Mouse (Mus musculus): ENCODE measurements around the gene U90926. TPM values are rescaled to one million over a fixed set of nuclear protein-coding genes. Genes with fewer than 3 reads are reported as not detected.

The U90926 gene
- polyA plus RNA-seq (2012), result not detected in 2 replicates

DNA sequence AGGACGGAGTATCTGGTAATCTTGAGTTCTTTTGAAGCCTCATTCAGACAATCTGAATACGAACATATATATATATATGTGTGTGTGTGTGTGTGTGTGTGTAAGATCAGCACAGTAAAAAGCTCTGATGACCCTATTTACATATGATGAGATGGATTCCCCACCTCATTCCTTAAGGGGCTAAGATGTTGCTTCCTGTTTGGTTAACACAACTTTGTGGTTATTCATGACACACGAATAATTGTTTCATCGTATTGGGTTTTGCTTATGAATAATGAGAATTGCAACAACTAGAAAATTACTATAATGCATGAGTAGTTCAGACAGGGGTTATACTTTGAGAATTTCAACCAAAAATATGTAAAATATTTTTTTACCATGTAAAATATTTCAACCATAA lies at the start of gene U90926:
TSS of gene U90926 (minus strand) at position 101 of the 400 bp plus-strand sequence.
- Histone ChIP-seq H3K4me3 (replicated peaks) (no peak within 1 kb of the TSS), H3K9me3 (ENCODE audit: control insufficient read depth, low read length) (no peaks in the 10 kb centered on the region), H3K4me1 (ENCODE audit: control insufficient read depth) (no peaks in the 10 kb centered on the region), H3K27me3 (ENCODE audit: control insufficient read depth) (peaks cover 4% of the 10 kb centered on the region; the same call in 1 of the 2 replicates), H3K36me3 (ENCODE audit: control insufficient read depth) (no peaks in the 10 kb centered on the region)
- TF ChIP-seq TAL1 (IDR thresholded peaks at IDR 0.05; ENCODE audit: low read length) (no peak), GATA1 (IDR thresholded peaks at IDR 0.05; ENCODE audit: low read length) (no peak)

DNA sequence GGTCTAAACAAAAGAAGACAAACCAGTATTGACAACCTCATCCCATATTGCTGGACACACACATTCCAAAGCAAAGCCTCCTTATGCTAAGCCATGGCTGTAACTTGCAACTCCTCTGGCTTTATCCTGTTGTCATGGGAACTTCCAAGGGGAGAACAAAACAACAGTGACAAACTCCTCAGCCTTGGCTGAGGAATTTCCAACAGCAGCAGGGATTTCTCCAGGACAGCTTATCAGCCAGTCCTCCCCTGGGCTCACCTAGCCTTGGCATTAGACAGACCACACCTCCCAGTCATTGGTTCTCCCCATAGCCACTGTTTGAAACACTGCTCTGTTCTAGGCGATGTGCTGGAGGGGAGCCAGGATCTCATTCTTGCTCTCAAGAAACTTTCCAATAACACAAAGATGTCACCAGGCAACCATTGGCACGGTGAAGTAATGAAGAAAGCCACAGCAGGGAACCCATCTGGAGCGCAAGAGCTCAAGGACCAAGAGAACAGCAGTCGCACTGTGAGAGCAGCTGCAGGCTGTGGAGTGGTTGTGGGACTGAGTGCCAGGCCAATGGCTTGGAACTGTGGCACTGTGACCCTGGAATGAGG lies 48.7 kb upstream of the U90926 start:
- Histone ChIP-seq H3K36me3 (ENCODE audit: control insufficient read depth) (no peaks in the 10 kb centered on the region), H3K4me3 (replicated peaks) (no peak overlapping the region), H3K9me3 (ENCODE audit: control insufficient read depth, low read length) (no peaks in the 10 kb centered on the region), H3K4me1 (ENCODE audit: control insufficient read depth) (no peaks in the 10 kb centered on the region), H3K27me3 (ENCODE audit: control insufficient read depth) (peaks cover 4% of the 10 kb centered on the region)
- TF ChIP-seq GATA1 (IDR thresholded peaks at IDR 0.05; ENCODE audit: low read length) (no peak), TAL1 (IDR thresholded peaks at IDR 0.05; ENCODE audit: low read length) (no peak)

DNA sequence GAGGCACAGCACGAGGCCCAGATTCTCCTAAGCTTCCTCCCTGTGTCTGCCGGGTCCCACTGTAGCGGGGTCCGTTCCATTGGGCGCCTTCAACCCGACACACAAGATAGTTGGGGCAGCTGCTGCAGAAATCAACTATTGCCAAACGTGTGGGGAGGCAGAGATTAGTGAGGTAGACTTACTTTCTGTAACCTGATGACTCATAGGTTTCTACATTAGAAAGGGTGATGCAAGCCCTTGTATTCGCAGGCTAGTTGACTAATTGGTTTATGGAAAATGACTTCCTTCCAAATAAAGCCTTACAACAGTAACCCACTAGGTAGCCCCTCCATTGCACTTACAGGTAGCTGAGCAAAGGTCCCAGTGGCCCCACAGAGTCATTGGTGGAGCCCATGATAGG lies 47.4 kb upstream of the U90926 start:
- no peaks in the 10 kb centered on the region for H3K36me3 ChIP-seq (ENCODE audit: control insufficient read depth)
- no peaks in the 10 kb centered on the region for H3K9me3 ChIP-seq (ENCODE audit: control insufficient read depth, low read length)
- no peak for TF ChIP-seq TAL1 (IDR thresholded peaks at IDR 0.05; ENCODE audit: low read length)
- no peak for TF ChIP-seq GATA1 (IDR thresholded peaks at IDR 0.05; ENCODE audit: low read length)
- peaks cover 8% of the 10 kb centered on the region for H3K27me3 ChIP-seq (ENCODE audit: control insufficient read depth)
- H3K4me1 ChIP-seq (ENCODE audit: control insufficient read depth), result no peaks in the 10 kb centered on the region
- H3K4me3 ChIP-seq (replicated peaks), result no peak overlapping the region

DNA sequence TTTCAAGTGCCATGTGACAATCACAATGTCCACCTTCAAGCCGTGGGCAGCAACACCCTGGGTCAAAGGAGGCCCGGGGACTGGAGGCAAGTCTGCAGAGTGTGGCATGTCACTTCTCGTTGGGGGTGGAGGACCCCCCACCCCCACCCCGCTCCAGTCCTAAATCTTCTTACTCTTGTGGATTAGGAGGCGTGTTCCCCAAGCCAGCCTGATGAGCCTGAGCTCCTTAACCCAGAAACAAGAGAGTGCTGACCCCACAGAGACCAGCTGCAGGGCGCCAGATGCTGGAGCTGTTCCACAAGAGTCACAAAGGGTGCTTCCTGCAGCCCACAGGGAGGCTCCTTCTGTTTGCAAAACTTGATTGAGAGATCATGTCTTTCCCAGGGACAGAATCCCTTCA lies 41.0 kb upstream of the U90926 start, which contains the start of gene Ppef2:
TSS of gene Ppef2 (minus strand) at position 61 of the 400 bp plus-strand sequence.
- no peaks in the 10 kb centered on the region for H3K9me3 ChIP-seq (ENCODE audit: control insufficient read depth, low read length)
- TF ChIP-seq GATA1 (IDR thresholded peaks at IDR 0.05; ENCODE audit: low read length) (no peak), TAL1 (IDR thresholded peaks at IDR 0.05; ENCODE audit: low read length) (no peak)
- no peaks in the 10 kb centered on the region for H3K36me3 ChIP-seq (ENCODE audit: control insufficient read depth)
- H3K4me1 ChIP-seq (ENCODE audit: control insufficient read depth), result no peaks in the 10 kb centered on the region
- peaks cover 26% of the 10 kb centered on the region for H3K27me3 ChIP-seq (ENCODE audit: control insufficient read depth)
- H3K4me3 ChIP-seq (replicated peaks), result no peak within 1 kb of the TSS

DNA sequence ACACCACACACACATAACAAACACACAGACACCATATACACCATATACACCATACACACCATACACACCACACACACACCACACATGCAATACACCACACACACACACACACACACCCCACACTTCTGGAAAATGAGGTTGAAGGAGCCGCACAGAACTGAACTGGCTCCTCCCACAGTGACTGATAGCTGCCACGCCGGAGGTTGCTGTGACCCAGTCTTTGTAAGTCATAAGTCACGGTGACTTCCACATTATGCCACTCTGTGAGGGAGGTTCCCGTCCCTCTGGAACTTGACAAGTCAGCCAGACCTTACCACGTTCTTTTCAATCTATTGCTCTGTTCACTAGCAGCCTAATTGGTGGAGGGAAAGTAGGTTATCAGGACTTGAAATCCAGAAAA lies 39.3 kb upstream of the U90926 start:
- TF ChIP-seq TAL1 (IDR thresholded peaks at IDR 0.05; ENCODE audit: low read length) (no peak), GATA1 (IDR thresholded peaks at IDR 0.05; ENCODE audit: low read length) (no peak)
- H3K4me1 ChIP-seq (ENCODE audit: control insufficient read depth), result no peaks in the 10 kb centered on the region
- H3K27me3 ChIP-seq (ENCODE audit: control insufficient read depth), result peaks cover 26% of the 10 kb centered on the region
- peaks cover 3% of the 10 kb centered on the region; the same call in 1 of the 2 replicates for H3K9me3 ChIP-seq (ENCODE audit: control insufficient read depth, low read length)
- no peaks in the 10 kb centered on the region for H3K36me3 ChIP-seq (ENCODE audit: control insufficient read depth)
- no peak overlapping the region for H3K4me3 ChIP-seq (replicated peaks)

DNA sequence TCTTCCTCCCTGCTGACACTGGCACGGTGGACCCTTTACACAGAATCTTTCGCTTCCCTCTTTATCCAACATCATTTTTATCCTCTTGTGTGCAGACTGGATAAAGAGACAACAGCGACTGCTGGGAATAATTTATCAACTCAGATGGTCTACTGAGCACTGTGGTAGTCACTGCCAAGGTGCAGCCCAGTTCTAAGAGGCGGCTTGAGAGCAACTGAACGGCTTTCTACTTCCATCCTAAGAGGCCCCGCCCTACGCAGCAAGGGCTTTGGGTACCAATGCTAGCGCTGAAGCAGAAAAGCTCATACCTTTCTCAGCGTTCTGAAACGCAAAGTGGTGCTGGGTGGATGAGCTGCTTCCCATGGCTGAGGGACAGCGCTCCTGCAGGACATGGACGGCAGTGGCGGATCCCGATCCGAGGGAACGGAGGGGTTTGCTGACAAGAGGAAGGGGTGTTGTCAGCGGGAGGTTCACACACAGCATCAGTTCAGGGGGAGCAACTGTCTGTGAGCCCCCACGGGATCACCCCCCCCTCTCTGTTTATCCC lies 37.7 kb upstream of the U90926 start:
- peaks cover 17% of the 10 kb centered on the region for H3K27me3 ChIP-seq (ENCODE audit: control insufficient read depth)
- TF ChIP-seq TAL1 (IDR thresholded peaks at IDR 0.05; ENCODE audit: low read length) (no peak), GATA1 (IDR thresholded peaks at IDR 0.05; ENCODE audit: low read length) (no peak)
- H3K4me1 ChIP-seq (ENCODE audit: control insufficient read depth), result no peaks in the 10 kb centered on the region
- H3K4me3 ChIP-seq (replicated peaks), result no peak overlapping the region
- peaks cover 5% of the 10 kb centered on the region; the same call in 1 of the 2 replicates for H3K9me3 ChIP-seq (ENCODE audit: control insufficient read depth, low read length)
- H3K36me3 ChIP-seq (ENCODE audit: control insufficient read depth), result no peaks in the 10 kb centered on the region

DNA sequence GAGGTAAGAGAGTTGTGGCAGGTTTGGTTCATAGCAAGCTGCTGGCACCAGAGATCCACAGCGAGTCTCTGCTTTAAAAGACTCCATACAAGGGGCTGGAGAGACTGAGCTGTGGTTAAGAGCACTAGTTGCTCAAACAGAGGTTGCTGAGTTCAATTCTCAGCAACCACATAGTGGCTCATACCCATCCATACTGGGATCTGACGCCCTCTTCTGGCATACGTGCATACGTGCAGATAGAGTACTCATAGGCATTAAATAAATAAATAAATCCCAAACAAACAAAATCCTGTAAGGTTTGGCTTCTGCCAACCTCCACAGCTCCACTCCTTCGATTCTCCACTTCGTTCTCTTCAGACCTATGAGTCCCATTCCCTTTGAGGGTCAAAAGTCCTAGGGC lies 36.8 kb upstream of the U90926 start:
- no peaks in the 10 kb centered on the region for H3K36me3 ChIP-seq (ENCODE audit: control insufficient read depth)
- no peaks in the 10 kb centered on the region for H3K4me1 ChIP-seq (ENCODE audit: control insufficient read depth)
- TF ChIP-seq GATA1 (IDR thresholded peaks at IDR 0.05; ENCODE audit: low read length), result no peak
- no peak for TF ChIP-seq TAL1 (IDR thresholded peaks at IDR 0.05; ENCODE audit: low read length)
- peaks cover 16% of the 10 kb centered on the region for H3K27me3 ChIP-seq (ENCODE audit: control insufficient read depth)
- H3K9me3 ChIP-seq (ENCODE audit: control insufficient read depth, low read length), result peaks cover 5% of the 10 kb centered on the region; the same call in 1 of the 2 replicates
- H3K4me3 ChIP-seq (replicated peaks), result no peak overlapping the region

DNA sequence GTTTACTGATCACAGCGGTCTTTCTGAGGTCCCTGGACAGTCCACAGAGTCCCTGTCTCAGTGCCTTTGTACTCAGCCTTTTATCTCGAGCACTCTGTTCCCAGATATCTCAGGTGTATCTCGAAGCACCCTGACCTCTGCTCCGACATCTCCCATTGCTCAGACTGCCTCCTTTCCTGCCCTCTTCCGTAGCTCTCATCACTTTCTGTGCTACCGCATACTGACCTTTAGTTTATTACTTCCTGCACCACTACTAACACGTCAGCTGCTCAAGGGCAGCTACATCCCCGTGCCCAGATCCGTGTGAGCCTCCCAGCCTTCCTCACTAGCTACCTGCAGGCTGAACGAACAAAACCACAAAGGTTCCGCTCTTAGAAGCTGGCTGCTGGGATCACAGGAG lies 33.4 kb upstream of the U90926 start:
- Histone ChIP-seq H3K9me3 (ENCODE audit: control insufficient read depth, low read length) (peaks cover 5% of the 10 kb centered on the region; the same call in 1 of the 2 replicates), H3K4me3 (replicated peaks) (no peak overlapping the region), H3K36me3 (ENCODE audit: control insufficient read depth) (no peaks in the 10 kb centered on the region), H3K4me1 (ENCODE audit: control insufficient read depth) (no peaks in the 10 kb centered on the region), H3K27me3 (ENCODE audit: control insufficient read depth) (peaks cover 12% of the 10 kb centered on the region)
- no peak for TF ChIP-seq TAL1 (IDR thresholded peaks at IDR 0.05; ENCODE audit: low read length)
- TF ChIP-seq GATA1 (IDR thresholded peaks at IDR 0.05; ENCODE audit: low read length), result no peak

DNA sequence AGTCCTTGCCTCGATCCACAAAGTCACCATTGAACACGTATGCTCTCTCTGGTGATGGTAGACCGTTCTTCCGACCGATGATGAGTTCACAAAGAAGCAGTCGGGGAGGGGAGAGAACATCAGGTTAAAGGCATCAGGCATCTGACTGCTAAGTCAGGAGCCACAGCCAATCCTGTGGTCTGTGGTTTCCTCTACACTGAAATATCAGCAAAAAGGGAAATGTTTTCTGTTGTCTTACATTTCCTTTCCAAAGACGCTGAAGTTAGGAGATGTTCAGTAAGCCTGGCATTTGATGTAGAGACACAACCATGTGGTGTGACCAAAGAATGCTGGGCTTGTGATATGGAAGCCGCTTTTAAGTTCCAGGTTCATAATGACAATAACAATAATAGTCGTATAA lies 30.3 kb upstream of the U90926 start:
- Histone ChIP-seq H3K4me3 (replicated peaks) (no peak overlapping the region), H3K27me3 (ENCODE audit: control insufficient read depth) (peaks cover 10% of the 10 kb centered on the region)

More for the DNA sequence above, 30.3 kb upstream of the U90926 start:
- Histone ChIP-seq H3K9me3 (ENCODE audit: control insufficient read depth, low read length) (peaks cover 5% of the 10 kb centered on the region; the same call in 1 of the 2 replicates), H3K4me1 (ENCODE audit: control insufficient read depth) (no peaks in the 10 kb centered on the region), H3K36me3 (ENCODE audit: control insufficient read depth) (no peaks in the 10 kb centered on the region)
- TF ChIP-seq TAL1 (IDR thresholded peaks at IDR 0.05; ENCODE audit: low read length) (no peak), GATA1 (IDR thresholded peaks at IDR 0.05; ENCODE audit: low read length) (no peak)
